Mouse (Mus musculus) forebrain, embryonic 13.5 days (tissue): ENCODE measurements at regions not wholly inside any gene's neighbourhood (a gene's known extent, or its start where the extent isn't known, plus 50 kb on each side); places are given as distances from the start of the nearest gene placed in this dataset.

Experiments used
- ATAC-seq: fragments of 200-750 bp; cut with Nextera tagmentation; 2 replicates; pipeline ENCODE4 v1.8.0; 2017
- H3K27ac ChIP-seq: fragments of 300-500 bp; sonication (generic); 2 replicates; pipeline ENCODE4 v1.5.1; 2015; ENCODE audit warnings: inconsistent platforms, mild to moderate bottlenecking, moderate library complexity
- H3K27me3 ChIP-seq: fragments of 300-500 bp; sonication (generic); 2 replicates; pipeline ENCODE4 v1.6.1; 2015; ENCODE audit warnings: mild to moderate bottlenecking, inconsistent platforms
- H3K36me3 ChIP-seq: fragments of 300-500 bp; sonication (generic); 2 replicates; pipeline ENCODE4 v1.6.1; 2015; ENCODE audit warnings: mild to moderate bottlenecking, inconsistent platforms; ENCODE audit not compliant: poor library complexity, severe bottlenecking
- H3K4me1 ChIP-seq: fragments of 300-500 bp; sonication (generic); 2 replicates; pipeline ENCODE4 v1.6.1; 2015; ENCODE audit warnings: inconsistent platforms
- H3K4me2 ChIP-seq: fragments of 300-500 bp; sonication (generic); 2 replicates; pipeline ENCODE4 v1.6.1; 2015; ENCODE audit warnings: inconsistent platforms, mild to moderate bottlenecking, moderate library complexity
- H3K4me3 ChIP-seq: fragments of 300-500 bp; sonication (generic); 2 replicates; pipeline ENCODE4 v1.5.1; 2015; ENCODE audit warnings: mild to moderate bottlenecking, inconsistent platforms
- H3K9ac ChIP-seq: fragments of 300-500 bp; sonication (generic); 2 replicates; pipeline ENCODE4 v1.6.1; 2015; ENCODE audit warnings: mild to moderate bottlenecking, inconsistent platforms
- H3K9me3 ChIP-seq: fragments of 300-500 bp; sonication (generic); replicated peaks from 2 replicates; pipeline ENCODE4 v1.6.1; 2016; ENCODE audit warnings: inconsistent platforms
- WGBS: fragments of 180-500 bp; shearing (Covaris S2); methylation state at CpG from one replicate; pipeline ENCODE4 v1.1.7; 2015; 5-methylcytosine and 5-hydroxymethylcytosine counted together

- no peak for ATAC-seq
- Histone ChIP-seq H3K9ac (no peak overlapping the region), H3K4me1 (no peaks in the 10 kb centered on the region), H3K4me2 (no peak overlapping the region), H3K4me3 (no peak overlapping the region), H3K36me3 (no peaks in the 10 kb centered on the region), H3K9me3 (no peaks in the 10 kb centered on the region), H3K27me3 (no peaks in the 10 kb centered on the region), H3K27ac (no peak overlapping the region)
- WGBS = 87% methylated on average over 13 of the region's 13 CpGs
These were observed 63.1 kb upstream of the Slc35c1 start for GRCm38 (mm10) chr2:92523321-92523895.

DNA sequence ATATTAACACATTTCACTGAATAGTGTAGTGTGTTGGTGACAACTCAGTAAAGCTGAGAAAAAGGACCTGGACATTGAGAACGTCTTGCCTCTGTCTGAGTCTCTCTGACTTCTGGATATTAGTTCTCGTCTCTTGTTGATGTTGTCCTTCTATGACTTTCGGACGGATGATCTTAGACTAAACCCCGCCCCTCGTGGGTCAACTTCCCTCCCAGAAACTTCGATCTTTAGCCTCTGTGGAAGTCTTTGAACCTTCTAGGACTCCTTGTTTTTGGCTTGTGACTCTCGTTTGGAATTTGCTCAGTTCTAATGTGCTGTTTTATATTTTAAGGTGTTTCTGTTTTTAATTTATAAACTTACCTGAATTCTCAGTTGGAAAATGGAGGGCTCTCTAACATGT is 61.2 kb upstream of the Slc35c1 start:
- H3K9me3 ChIP-seq = no peaks in the 10 kb centered on the region
- WGBS = 89% methylated on average over 8 of the region's 8 CpGs
- ATAC-seq = no peak

GRCm38 (mm10) chr2:92519396-92519795 is 59.1 kb upstream of the Slc35c1 start:
- Histone ChIP-seq H3K4me3 (no peak overlapping the region), H3K9me3 (no peaks in the 10 kb centered on the region), H3K4me1 (no peaks in the 10 kb centered on the region), H3K27ac (no peak overlapping the region), H3K36me3 (no peaks in the 10 kb centered on the region), H3K9ac (no peak overlapping the region), H3K4me2 (no peak overlapping the region), H3K27me3 (no peaks in the 10 kb centered on the region)
- ATAC-seq = no peak
- 87% methylated on average over 8 of the region's 8 CpGs for WGBS

More for the DNA sequence above, 61.2 kb upstream of the Slc35c1 start:
- Histone ChIP-seq H3K4me1 (no peaks in the 10 kb centered on the region), H3K27me3 (no peaks in the 10 kb centered on the region), H3K27ac (no peak overlapping the region), H3K4me2 (no peak overlapping the region), H3K9ac (no peak overlapping the region), H3K36me3 (no peaks in the 10 kb centered on the region), H3K4me3 (no peak overlapping the region)

DNA sequence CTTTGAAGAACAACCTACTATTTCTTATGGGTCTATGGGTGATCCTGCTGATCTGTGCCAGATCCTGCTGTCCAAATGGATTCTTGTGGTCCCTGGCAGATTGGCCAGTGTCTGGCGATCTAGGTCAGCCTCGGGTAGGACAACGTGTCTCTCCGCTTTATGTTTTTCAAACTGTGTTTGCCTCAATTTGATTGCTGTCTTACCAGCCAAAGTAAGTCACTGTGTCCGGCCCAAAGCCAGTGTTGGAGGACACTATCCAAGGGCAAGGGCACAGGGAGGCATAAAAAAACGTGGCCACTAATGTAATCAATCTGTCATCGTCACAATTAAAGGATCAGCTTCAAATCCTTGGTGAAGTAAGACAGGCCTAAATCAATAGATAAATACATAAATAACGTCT is 58.6 kb upstream of the Slc35c1 start:
- no peaks in the 10 kb centered on the region for H3K36me3 ChIP-seq
- ATAC-seq = no peak
- H3K4me2 ChIP-seq = no peak overlapping the region
- no peak overlapping the region for H3K27ac ChIP-seq
- no peaks in the 10 kb centered on the region for H3K9me3 ChIP-seq
- no peak overlapping the region for H3K4me3 ChIP-seq
- H3K4me1 ChIP-seq = no peaks in the 10 kb centered on the region
- H3K27me3 ChIP-seq = no peaks in the 10 kb centered on the region
- no peak overlapping the region for H3K9ac ChIP-seq
- 84% methylated on average over 8 of the region's 8 CpGs for WGBS

GRCm38 (mm10) chr2:92514961-92515360 is 54.6 kb upstream of the Slc35c1 start:
- Histone ChIP-seq H3K9me3 (no peaks in the 10 kb centered on the region; the same call in 1 of the 2 replicates), H3K4me1 (no peaks in the 10 kb centered on the region), H3K4me3 (no peak overlapping the region), H3K4me2 (no peak overlapping the region), H3K36me3 (no peaks in the 10 kb centered on the region), H3K27ac (no peak overlapping the region), H3K27me3 (no peaks in the 10 kb centered on the region), H3K9ac (no peak overlapping the region)
- 60% methylated on average over 6 of the region's 6 CpGs for WGBS
- no peak for ATAC-seq

GRCm38 (mm10) chr2:92511771-92512744 is 51.7 kb upstream of the Slc35c1 start:
- Histone ChIP-seq H3K9ac (no peak overlapping the region), H3K27ac (no peak overlapping the region), H3K4me2 (no peak overlapping the region), H3K4me3 (no peak overlapping the region), H3K4me1 (no peaks in the 10 kb centered on the region), H3K27me3 (no peaks in the 10 kb centered on the region), H3K9me3 (no peaks in the 10 kb centered on the region; the same call in 1 of the 2 replicates), H3K36me3 (no peaks in the 10 kb centered on the region)
- 85% methylated on average over 6 of the region's 6 CpGs for WGBS
- no peak for ATAC-seq
